Mouse (Mus musculus) brain, embryonic 14.5 days (tissue): ENCODE data around the gene Fam173b.

ENCODE experiments used
- CTCF ChIP-seq: fragments of 200-500 bp; IDR thresholded peaks from 2 replicates; pipeline ENCODE4 v1.5.1; 2012; ENCODE audit warnings: inconsistent platforms, mild to moderate bottlenecking, moderate library complexity, borderline replicate concordance; ENCODE audit not compliant: insufficient read depth, insufficient read length; ENCODE audit errors: extremely low read depth
- POLR2A ChIP-seq: fragments of 200-500 bp; IDR thresholded peaks from 2 replicates; pipeline ENCODE4 v1.6.1; 2012; ENCODE audit warnings: mild to moderate bottlenecking, inconsistent platforms, borderline replicate concordance; ENCODE audit not compliant: poor library complexity, insufficient read depth, insufficient read length, severe bottlenecking; ENCODE audit errors: extremely low read depth

GRCm38 (mm10) chr15:31661802-31662201 is 60.1 kb downstream of the Fam173b start:
- TF ChIP-seq POLR2A (no peak), CTCF (no peak)
